Mouse (Mus musculus) liver, embryonic 16.5 days (tissue): ENCODE results near the gene Mki67. TPM values are rescaled to one million over a fixed set of nuclear protein-coding genes. Genes with fewer than 3 reads are reported as not detected.

ENCODE experiments used
- ATAC-seq: fragments of 200-750 bp; cut with Nextera tagmentation; 2 replicates; pipeline ENCODE4 v1.8.0; 2017; ENCODE audit warnings: low read depth, mild to moderate bottlenecking, moderate number of reproducible peaks, moderate library complexity
- H3K27ac ChIP-seq: fragments of 300-500 bp; sonication (generic); 2 replicates; pipeline ENCODE4 v1.5.1; 2014; ENCODE audit warnings: mild to moderate bottlenecking, low read length
- H3K27me3 ChIP-seq: fragments of 300-500 bp; sonication (generic); 2 replicates; pipeline ENCODE4 v1.6.1; 2014; ENCODE audit warnings: low read depth, low read length, mixed read lengths; ENCODE audit not compliant: control insufficient read depth, insufficient read depth
- H3K36me3 ChIP-seq: fragments of 300-500 bp; sonication (generic); 2 replicates; pipeline ENCODE4 v1.6.1; 2014; ENCODE audit warnings: mild to moderate bottlenecking; ENCODE audit not compliant: control insufficient read depth, insufficient read depth
- H3K4me1 ChIP-seq: fragments of 300-500 bp; sonication (generic); 2 replicates; pipeline ENCODE4 v1.6.1; 2014; ENCODE audit warnings: low read depth, low read length, mixed read lengths; ENCODE audit not compliant: control insufficient read depth
- H3K4me2 ChIP-seq: fragments of 300-500 bp; sonication (generic); 2 replicates; pipeline ENCODE4 v1.6.1; 2014; ENCODE audit warnings: low read depth, low read length, mixed read lengths
- H3K4me3 ChIP-seq: fragments of 300-500 bp; sonication (generic); 2 replicates; pipeline ENCODE4 v1.5.1; 2014; ENCODE audit warnings: low read depth, mild to moderate bottlenecking, low read length
- H3K9ac ChIP-seq: fragments of 300-500 bp; sonication (generic); 2 replicates; pipeline ENCODE4 v1.6.1; 2014; ENCODE audit warnings: low read depth, low read length
- H3K9me3 ChIP-seq: fragments of 300-500 bp; sonication (generic); replicated peaks from 2 replicates; pipeline ENCODE4 v1.6.1; 2016; ENCODE audit warnings: low read length; ENCODE audit not compliant: control insufficient read depth
- WGBS: fragments of 180-500 bp; shearing (Covaris S2); extraction: QIAGEN DNeasy Blood & Tissue Kit; methylation state at CpG from one replicate; pipeline ENCODE4 v1.1.7; 2014; ENCODE audit not compliant: insufficient replicate concordance; 5-methylcytosine and 5-hydroxymethylcytosine counted together
- polyA plus RNA-seq: library from polyadenylated mRNA; unstranded; fragments of >200 nt; fragmentation: Nextera tagmentation; extraction: Ambion mirVana; gene quantifications from 2 replicates; pipeline ENCODE4 v1.2.1, GENCODE M21; 2015

Gene Mki67
- polyA plus RNA-seq, 1 experiment from 2014 or later: 81.1 TPM

- Histone ChIP-seq H3K4me3 (peak overlapping the region; percentile 46), H3K4me2 (peak overlapping the region; percentile 3; the same call in 1 of the 2 replicates), H3K4me1 (no peaks in the 10 kb centered on the region; the same call in none of the 2 replicates), H3K27me3 (no peaks in the 10 kb centered on the region), H3K9ac (peak overlapping the region; percentile 40; the same call in 1 of the 2 replicates), H3K9me3 (no peaks in the 10 kb centered on the region), H3K36me3 (no peaks in the 10 kb centered on the region), H3K27ac (peak overlapping the region; percentile 2)
- 43% methylated on average over 18 of the region's 18 CpGs for WGBS
- ATAC-seq: peak; percentile 31; the same call in 1 of the 2 replicates
Measured at GRCm38 (mm10) chr7:135651831-135652511, 64.2 kb downstream of the Mki67 start.

DNA sequence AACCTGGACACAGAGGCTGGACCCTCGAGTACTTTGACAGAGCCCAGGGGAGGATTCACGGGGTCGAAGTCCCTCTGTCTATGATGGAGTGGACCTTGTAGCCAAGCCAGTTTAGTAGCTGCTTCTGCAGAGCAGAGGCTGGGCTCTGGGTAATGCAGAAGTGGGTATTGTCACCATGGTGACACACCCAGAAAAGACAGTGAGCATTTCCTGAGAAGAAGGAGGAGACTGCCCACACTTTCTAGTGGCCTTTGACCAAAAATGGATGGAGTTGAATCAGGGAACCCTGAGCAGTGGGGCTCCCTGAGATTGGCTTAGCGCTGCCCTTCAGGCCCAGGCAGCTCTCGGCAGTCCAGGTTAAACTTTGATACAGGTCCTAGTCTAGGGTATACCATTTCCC lies 66.1 kb downstream of the Mki67 start:
- no peak for ATAC-seq
- Histone ChIP-seq H3K27me3 (no peaks in the 10 kb centered on the region), H3K4me1 (no peaks in the 10 kb centered on the region; the same call in none of the 2 replicates), H3K9me3 (no peaks in the 10 kb centered on the region), H3K9ac (no peak overlapping the region), H3K4me2 (no peak overlapping the region), H3K27ac (0 out of 2 replicates have a peak overlapping the region, but pooled peaks have one; percentile 29), H3K4me3 (no peak overlapping the region), H3K36me3 (no peaks in the 10 kb centered on the region)
- WGBS: 50% methylated on average over 5 of the region's 5 CpGs

DNA sequence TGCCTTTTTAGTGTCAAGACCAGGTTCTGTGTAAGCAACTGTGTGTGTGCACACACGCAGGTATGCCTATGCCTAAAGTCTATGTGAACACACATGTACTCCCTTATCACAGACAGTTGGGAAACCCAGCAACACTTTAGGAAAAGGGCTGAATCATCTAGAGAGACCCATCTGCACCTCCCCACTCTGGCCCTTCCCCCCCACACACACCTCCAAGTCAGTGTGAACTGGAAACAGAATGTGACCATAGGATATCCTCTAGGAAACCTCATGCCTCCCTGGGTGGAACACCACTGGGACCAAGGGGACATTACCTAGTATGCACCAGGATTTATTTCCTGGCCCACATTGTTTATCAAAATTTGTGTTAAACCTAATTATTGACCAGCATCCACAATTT lies 66.9 kb downstream of the Mki67 start:
- H3K27me3 ChIP-seq: no peaks in the 10 kb centered on the region
- no peaks in the 10 kb centered on the region for H3K36me3 ChIP-seq
- WGBS: 72% methylated on average over 1 of the region's 1 CpGs
- H3K4me2 ChIP-seq: no peak overlapping the region
- H3K27ac ChIP-seq: no peak overlapping the region
- H3K4me3 ChIP-seq: no peak overlapping the region
- no peaks in the 10 kb centered on the region for H3K9me3 ChIP-seq
- no peak for ATAC-seq
- no peak overlapping the region for H3K9ac ChIP-seq
- H3K4me1 ChIP-seq: no peaks in the 10 kb centered on the region; the same call in none of the 2 replicates

- no peak for ATAC-seq
- WGBS: 69% methylated on average over 8 of the region's 8 CpGs
- Histone ChIP-seq H3K27me3 (no peaks in the 10 kb centered on the region), H3K9me3 (no peaks in the 10 kb centered on the region), H3K4me1 (no peaks in the 10 kb centered on the region; the same call in none of the 2 replicates), H3K9ac (no peak overlapping the region), H3K4me2 (no peak overlapping the region), H3K4me3 (no peak overlapping the region), H3K27ac (no peak overlapping the region), H3K36me3 (no peaks in the 10 kb centered on the region)
Measured at GRCm38 (mm10) chr7:135648821-135649220, 67.3 kb downstream of the Mki67 start.

GRCm38 (mm10) chr7:135646976-135647375 lies 69.2 kb downstream of the Mki67 start:
- Histone ChIP-seq H3K9me3 (no peaks in the 10 kb centered on the region), H3K4me2 (no peak overlapping the region), H3K36me3 (no peaks in the 10 kb centered on the region), H3K9ac (no peak overlapping the region), H3K27ac (no peak overlapping the region), H3K4me3 (no peak overlapping the region), H3K4me1 (no peaks in the 10 kb centered on the region; the same call in none of the 2 replicates), H3K27me3 (no peaks in the 10 kb centered on the region)
- 69% methylated on average over 6 of the region's 6 CpGs for WGBS
- no peak for ATAC-seq

DNA sequence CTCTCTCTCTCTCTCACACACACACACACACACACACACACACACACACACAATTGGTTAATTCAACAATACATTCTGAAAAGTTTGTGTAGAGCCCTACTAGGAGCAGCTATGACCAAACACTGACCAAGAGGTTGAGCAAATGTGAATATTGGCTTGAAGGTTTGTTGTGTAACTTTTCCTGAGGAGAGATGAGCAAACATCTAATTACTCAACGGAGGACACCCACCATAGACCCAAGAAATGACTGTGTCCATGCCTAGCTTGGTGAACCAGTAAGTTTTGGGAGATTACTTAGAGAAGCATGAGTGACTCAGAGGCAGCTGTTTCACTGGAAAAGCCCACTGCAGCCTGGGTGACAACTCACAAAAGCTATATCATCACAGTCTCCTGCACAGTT lies 71.7 kb downstream of the Mki67 start:
- H3K27me3 ChIP-seq: no peaks in the 10 kb centered on the region
- H3K9me3 ChIP-seq: no peaks in the 10 kb centered on the region
- H3K4me3 ChIP-seq: no peak overlapping the region
- no peaks in the 10 kb centered on the region for H3K36me3 ChIP-seq
- H3K4me2 ChIP-seq: no peak overlapping the region
- H3K4me1 ChIP-seq: no peaks in the 10 kb centered on the region; the same call in 1 of the 2 replicates
- H3K9ac ChIP-seq: no peak overlapping the region
- 48% methylated on average over 1 of the region's 1 CpGs for WGBS
- ATAC-seq: 0 out of 2 replicates have a peak, but pooled peaks have one; percentile 19
- no peak overlapping the region for H3K27ac ChIP-seq

- no peaks in the 10 kb centered on the region for H3K9me3 ChIP-seq
- no peaks in the 10 kb centered on the region for H3K4me1 ChIP-seq
- no peaks in the 10 kb centered on the region for H3K36me3 ChIP-seq
- H3K4me2 ChIP-seq: no peak overlapping the region
- H3K27me3 ChIP-seq: no peaks in the 10 kb centered on the region
- no peak overlapping the region for H3K9ac ChIP-seq
- WGBS: 61% methylated on average over 14 of the region's 14 CpGs
- no peak overlapping the region for H3K4me3 ChIP-seq
- no peak for ATAC-seq
- H3K27ac ChIP-seq: no peak overlapping the region
Measured at GRCm38 (mm10) chr7:135641698-135642507, 74.3 kb downstream of the Mki67 start.
